Mouse (Mus musculus) frontal cortex, postnatal 10 days (tissue): Measurements from ENCODE around the gene Nkiras2.
"Not testable (repeated sequence)": the region's sequence is repeated elsewhere in the genome, so short reads cannot be mapped to it uniquely, and the experiment has no call there.

Source experiments
- DNase-seq, 2 experiments: peaks; one replicate each; pipeline ENCODE4 v3.0.0; 2022; ENCODE audit warnings: low spot score in 2 of 2, mixed read lengths in 1 of 2

Nkiras2 gene

GRCm38 (mm10) chr11:100618761-100619484 lies at the start of gene Nkiras2:
Gene Nkiras2, plus strand, starts transcription at chr11:100619244.
- DNase-seq, result peak in 1 of 2 experiments; percentile 68

GRCm38 (mm10) chr11:100569789-100570188 lies 49.3 kb upstream of the Nkiras2 start:
- no peak for DNase-seq

- DNase-seq, result peak in 1 of 2 experiments; percentile 80
Observed at GRCm38 (mm10) chr11:100570430-100571201, 48.4 kb upstream of the Nkiras2 start.

GRCm38 (mm10) chr11:100571202-100571567 lies 47.9 kb upstream of the Nkiras2 start:
- peak in 1 of 2 experiments; percentile 39 for DNase-seq

GRCm38 (mm10) chr11:100574188-100574587 lies 44.9 kb upstream of the Nkiras2 start:
- no peak for DNase-seq

GRCm38 (mm10) chr11:100574708-100575483 lies 44.1 kb upstream of the Nkiras2 start, which contains the start of gene Cnp:
Gene Cnp, plus strand, starts transcription at chr11:100574904.
- DNase-seq, result peak; percentile 52 to 62

- peak; percentile 28 to 56 for DNase-seq
Observed at GRCm38 (mm10) chr11:100575484-100575855, 43.6 kb upstream of the Nkiras2 start.

GRCm38 (mm10) chr11:100576256-100576655 lies 42.8 kb upstream of the Nkiras2 start:
- DNase-seq, result no peak

GRCm38 (mm10) chr11:100577852-100578599 lies 41.0 kb upstream of the Nkiras2 start:
- no peak for DNase-seq

GRCm38 (mm10) chr11:100579116-100579799 lies 39.8 kb upstream of the Nkiras2 start:
- DNase-seq, result no peak

- DNase-seq, result no peak
Observed at GRCm38 (mm10) chr11:100580275-100580674, 38.8 kb upstream of the Nkiras2 start.

GRCm38 (mm10) chr11:100581756-100582155 lies 37.3 kb upstream of the Nkiras2 start:
- DNase-seq, result peak in 1 of 2 experiments; percentile 43

GRCm38 (mm10) chr11:100582413-100582812 lies 36.6 kb upstream of the Nkiras2 start:
- DNase-seq, result not testable (repeated sequence)

- DNase-seq, result no peak
Observed at GRCm38 (mm10) chr11:100582836-100583235, 36.2 kb upstream of the Nkiras2 start.

- no peak for DNase-seq
Observed at GRCm38 (mm10) chr11:100584561-100584961, 34.5 kb upstream of the Nkiras2 start.

GRCm38 (mm10) chr11:100585148-100585547 lies 33.9 kb upstream of the Nkiras2 start:
- DNase-seq, result no peak

- no peak for DNase-seq
Observed at GRCm38 (mm10) chr11:100588462-100588861, 30.6 kb upstream of the Nkiras2 start.

- no peak for DNase-seq
Observed at GRCm38 (mm10) chr11:100592346-100593046, 26.5 kb upstream of the Nkiras2 start.

GRCm38 (mm10) chr11:100594608-100595007 lies 24.4 kb upstream of the Nkiras2 start:
- no peak for DNase-seq

- no peak for DNase-seq
Observed at GRCm38 (mm10) chr11:100595533-100595932, 23.5 kb upstream of the Nkiras2 start.
